Mouse (Mus musculus): ENCODE results near the gene Fam71f2.

Fam71f2 gene

DNA sequence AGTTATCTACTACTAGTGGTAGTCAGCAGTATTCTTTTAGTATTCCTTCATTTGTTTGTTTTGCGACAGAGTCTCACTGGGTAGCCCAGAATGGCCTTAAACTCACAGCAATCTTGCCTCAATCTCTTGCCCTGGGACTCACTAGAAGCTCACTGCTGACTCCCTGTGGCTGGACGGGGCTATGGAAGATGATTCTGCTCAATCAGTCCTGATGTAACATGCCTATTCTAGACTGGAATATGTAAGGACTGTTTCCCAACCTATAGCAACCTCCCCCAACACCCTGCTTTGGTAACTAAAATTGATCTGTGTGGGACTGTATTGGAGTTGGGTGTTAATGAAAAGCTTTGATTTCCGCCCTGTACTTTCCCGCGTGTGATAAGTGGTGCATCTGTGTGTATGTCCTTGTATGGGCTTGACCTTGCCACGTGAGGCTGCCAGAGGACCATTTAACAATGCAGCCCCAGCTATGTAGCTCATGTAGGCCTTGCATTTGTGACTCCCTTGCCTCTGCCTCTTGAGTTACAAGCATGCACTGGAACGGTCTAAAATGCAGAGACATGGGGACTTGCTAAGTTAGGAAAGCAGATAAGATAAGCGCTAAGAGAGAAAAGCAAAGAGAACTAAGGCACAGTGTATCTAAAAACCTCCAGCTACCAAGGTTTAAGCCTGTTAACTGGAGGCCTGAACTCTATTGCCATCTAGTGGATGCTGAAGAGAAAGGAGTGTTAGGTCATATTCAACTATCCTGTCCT lies 703 bp upstream of the Fam71f2 start:
- in situ Hi-C loops (cut with MboI), result loop anchor here (5.0 kb wide), 1 partner anchor 36 kb away; no protein-coding TSS in a partner anchor

DNA sequence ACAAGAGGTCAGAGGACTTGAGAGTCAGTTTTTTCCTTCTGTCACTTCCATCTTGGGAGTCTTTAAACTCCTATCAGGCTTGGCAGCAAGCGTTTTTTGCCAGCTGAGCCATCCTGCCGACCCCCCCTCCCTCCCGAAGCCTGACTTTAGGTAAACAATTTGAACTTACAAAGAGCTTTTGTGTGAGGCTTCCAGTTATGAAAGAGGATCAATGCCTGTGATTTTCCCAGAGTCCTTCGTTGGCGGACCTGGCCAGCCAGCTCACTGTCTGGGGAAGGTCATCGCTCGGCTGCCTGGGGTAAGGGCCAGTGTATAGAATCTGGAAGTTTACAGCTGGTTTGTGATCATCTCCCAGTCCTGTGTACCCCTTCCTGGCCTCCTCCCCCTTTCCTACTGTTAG lies 1.3 kb downstream of the Fam71f2 start:
- in situ Hi-C loops (cut with MboI), result no loop called here

DNA sequence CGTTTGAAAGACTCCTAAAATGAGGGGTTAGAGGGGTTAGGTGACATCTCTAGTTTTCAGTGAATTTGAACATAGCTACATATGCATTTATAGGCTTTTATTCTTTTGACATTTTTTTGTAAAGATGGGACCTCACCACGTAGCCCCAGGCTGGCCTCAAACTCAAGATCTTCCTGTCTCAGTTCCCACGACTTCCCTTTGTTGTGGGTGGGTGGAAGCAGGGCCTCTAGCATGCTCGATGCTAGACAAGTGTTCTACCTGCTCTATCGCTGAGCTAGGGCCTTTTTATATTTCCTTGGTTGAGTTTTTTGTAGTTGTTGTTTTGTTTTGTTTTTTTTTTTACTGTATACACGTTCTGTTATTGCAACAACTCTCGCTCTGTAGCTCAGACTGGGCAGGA lies 7.5 kb downstream of the Fam71f2 start:
- in situ Hi-C loops (cut with MboI), result no loop called here

DNA sequence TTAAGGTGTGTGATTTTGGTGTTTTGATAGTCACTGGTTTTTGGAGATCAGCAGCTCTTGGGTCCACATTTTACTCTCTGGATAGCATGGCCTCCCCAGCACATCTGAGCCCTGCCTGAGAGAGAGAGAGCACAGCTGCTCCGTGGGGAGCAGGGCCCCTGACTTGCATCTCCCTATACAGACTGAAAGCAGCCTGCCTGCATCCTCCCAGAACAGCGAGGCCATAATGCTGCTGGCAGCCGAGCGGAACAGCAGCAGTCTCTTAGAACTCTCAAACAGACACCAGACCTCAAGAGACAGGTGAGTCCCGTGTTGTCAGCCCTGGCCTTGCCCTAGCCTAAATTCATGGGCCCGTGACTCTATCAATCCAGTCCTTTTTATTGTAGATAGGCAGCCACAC lies 8.1 kb downstream of the Fam71f2 start:
- in situ Hi-C loops (cut with MboI), result no loop called here

DNA sequence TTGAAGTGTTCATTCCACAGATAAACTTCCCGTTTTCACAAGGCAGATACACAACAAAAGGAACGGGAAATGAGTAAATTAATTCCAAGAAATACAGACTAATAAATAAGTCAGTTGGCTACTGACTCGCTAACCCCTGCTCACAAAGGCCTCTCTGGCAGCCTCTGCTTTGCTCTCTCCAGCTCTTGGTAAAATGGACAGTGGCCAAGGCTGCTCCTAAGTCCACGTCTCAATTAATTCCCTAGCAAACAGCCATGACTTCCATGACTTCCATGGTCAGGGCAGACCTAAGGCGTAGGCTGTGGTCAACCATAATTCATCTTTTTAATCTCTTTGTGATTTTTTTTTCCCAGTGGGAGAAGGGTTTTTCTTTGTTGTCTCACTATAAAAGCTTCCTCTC lies 8.6 kb downstream of the Fam71f2 start:
- in situ Hi-C loops (cut with MboI), result no loop called here

DNA sequence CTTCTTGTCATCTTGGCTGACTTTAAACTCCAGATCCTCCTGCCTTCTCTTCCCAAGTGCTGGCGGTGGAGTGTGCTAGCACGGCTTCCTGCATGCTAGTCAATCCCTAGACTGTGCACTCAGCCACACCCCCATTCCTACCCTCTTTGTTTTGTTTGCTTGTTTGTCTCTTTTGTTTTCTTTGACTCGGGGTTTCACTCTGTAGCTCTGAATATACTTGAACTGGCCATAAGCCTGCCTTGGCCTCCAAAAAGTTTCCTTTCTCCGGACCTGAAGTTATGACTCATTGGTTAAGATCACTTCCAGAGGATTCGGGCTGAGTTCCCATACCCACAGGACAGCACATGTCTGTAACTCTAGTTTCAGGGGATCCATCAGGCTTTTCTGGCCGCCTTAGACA lies 9.3 kb downstream of the Fam71f2 start:
- in situ Hi-C loops (cut with MboI), result no loop called here

DNA sequence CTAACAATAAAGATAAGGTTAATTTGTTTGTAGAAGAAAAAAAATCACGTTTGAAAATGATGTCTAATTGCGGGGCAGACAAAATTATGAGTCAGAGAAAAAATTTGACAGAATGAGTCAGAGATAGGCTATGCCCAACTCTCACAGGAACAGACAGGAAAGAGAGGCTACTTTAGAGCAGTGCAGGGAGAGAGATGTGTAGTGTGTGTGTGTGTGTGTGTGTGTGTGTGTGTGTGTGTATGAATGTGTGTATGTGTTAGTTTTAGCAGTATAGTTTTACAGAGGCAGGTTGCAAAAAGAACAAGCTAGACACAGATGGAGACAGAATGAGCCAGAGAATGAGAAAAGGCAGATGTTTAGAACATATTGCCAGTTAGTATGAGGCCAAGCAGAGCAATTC lies 19.7 kb downstream of the Fam71f2 start:
- in situ Hi-C loops (cut with MboI), result no loop called here

DNA sequence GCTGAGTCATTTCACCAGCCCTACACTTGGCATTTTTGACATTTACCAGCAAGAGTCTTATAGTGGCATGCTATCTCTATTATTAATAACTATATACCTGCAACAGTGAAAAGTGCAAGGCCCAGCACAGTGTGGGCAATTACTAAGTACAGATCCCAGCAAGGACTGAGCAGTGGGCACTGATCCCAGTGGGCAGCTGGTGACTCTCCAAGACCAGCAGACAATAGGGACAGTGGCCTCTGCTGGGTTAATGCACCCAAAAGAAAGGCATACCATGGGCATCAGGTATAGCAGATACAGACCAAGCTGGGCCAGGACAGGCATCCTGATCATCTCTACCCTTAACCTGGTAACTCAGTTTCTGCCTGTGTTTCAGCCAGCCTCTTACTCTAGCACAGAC lies 23.9 kb downstream of the Fam71f2 start:
- in situ Hi-C loops (cut with MboI), result no loop called here

DNA sequence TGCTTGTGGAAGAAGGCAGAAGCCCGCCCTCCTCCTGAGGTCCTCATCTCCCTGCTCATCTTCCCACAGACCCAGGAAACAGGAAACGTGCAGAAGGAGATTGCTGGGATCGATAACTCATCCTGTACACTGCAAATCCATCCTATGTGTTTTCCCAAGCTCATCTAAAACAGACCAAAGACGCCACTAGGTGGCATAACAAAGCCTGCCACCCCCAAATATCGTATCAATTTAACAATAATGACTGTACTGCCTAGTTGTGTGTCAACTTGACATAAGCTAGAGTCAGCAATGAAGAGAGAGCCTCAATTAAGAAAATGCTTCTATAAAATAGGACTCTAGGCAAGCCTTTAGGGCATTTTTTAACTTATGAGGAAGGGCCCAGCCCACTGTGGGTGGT lies 24.3 kb downstream of the Fam71f2 start:
- in situ Hi-C loops (cut with MboI), result no loop called here

DNA sequence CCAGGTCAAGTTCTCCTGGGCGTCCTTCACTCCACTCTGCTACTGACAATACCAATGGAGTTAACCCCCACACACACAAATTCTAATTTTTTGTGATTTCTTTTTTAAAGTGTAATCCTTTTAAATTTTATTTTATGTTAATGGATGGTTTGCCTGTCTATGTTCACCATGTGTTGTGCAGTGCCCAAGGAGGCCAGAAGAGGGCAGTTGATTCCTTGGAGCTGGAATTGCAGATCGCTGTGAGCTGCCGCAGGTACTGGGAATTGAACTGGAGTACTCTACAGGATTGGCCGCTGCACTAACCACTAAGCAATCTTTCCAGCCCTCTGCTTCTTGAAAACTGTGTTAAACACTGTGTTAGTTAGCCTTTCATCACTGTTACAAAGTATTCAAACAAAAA lies 26.1 kb downstream of the Fam71f2 start:
- in situ Hi-C loops (cut with MboI), result no loop called here

DNA sequence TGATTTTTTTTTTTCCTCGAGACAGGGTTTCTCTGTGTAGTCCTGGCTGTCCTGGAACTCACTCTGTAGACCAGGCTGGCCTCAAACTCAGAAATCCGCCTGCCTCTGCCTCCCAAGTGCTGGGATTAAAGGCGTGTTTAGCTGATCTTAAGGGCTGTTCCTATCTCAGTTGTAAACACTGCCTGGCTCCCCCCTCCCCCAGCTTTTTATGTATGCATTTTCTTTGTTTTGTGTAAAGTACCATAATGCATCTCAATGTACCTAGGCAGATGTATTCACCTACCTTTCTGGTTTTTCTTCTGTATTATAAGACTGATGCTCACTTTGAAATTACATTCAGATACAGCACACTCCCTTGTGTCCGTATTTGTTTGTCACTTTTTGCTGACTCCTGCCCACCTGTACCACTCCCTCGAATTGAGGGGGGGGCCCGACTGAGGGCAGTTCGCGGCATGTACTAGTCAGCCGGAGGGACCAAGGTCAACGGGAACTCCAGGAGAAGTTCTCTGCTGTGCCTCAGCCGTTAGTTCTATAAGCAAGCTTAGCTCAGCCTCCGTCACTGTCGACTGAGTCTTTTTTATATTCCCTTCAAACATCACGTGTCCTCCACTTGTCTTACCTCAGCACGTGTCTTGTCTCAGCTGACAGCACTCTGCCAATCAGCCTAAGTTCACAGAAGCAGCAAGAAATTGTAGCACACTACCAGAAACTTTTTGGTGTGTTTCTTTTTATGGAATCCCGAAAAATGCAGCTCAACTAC lies 29.6 kb downstream of the Fam71f2 start:
- in situ Hi-C loops (cut with MboI), result no loop called here

DNA sequence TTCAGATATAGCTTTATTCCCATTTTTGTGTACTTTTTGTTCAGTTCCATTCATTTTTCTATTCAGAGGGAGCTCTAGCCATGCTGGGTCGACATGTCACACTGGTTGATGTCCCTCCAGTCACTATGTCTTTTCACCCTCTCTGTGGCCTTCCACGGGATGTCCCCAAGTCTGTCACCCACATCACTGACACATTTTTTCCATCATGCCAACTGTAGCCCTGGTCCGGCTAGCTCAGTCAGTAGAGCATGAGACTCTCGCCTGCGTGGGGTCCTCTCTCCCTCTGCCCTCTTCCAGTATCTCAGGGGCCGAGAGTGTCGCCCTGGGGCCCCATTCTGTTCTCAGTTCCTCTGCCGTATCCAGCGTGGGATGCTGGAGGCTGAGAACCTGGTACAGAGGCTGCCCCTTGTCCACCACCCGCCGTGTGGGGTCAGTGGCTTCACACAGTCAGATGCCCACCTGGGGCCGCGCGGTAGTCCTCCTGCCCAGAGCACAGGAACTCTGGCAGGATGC lies 34.4 kb downstream of the Fam71f2 start:
- in situ Hi-C loops (cut with MboI), result no loop called here

DNA sequence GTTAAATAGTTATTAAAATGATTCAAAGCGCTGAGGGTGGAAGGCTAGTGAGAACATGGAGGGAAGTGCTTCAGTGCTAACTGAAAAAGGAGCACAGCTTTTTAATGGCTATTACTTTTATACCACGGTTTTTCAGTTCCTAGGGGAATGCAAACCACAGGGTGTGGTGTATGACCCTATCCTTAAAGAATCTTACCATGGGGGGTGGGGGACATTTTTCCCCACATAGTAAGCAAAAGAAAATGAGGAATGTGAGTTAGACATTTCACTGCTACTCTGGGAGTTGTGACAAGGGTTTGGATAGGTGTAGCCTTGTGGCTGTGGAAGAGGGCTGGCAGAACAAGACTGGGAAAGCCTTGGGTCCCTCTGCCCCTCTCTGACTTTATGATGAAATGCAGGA lies 37.9 kb downstream of the Fam71f2 start:
- in situ Hi-C loops (cut with MboI), result no loop called here

DNA sequence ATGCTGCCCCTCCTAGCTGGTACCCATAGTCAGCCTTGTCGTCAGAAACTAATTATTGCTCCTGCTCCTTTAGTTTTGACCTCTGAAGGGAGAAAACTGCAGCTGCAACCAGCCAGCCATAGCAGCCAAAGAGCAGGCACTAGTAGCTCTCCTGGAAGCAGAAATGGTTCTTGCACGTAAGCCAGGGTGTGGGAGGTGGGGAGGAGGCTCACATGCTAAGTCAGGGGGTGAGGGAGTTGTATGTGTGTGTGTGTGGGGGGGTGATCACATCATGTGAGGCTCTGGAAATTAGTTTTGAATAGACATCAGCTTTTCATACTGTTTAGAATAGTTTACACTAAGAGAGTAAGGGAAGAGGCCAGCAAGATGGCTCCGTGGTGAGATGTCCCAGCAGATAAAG lies 38.5 kb downstream of the Fam71f2 start:
- in situ Hi-C loops (cut with MboI), result no loop called here

DNA sequence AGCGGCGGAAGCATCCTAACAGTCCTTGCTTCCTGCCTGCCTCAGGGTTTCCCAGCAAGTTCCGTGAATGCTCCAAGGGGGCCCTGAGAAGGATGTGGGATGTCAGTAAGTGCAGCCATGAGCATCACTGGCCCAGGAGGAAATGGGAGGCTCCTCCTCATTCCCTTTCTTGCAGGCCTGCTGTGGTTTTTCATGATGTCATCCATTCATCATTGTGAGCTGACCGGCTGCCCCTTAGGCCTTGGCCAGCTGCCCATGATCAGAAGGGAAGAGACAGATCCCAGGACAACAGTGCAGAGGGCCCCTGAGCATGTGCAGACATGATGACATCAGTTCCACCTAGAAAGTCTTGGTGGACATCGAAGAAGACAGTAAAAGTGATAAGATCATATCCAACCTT lies 39.5 kb downstream of the Fam71f2 start, which contains the start of gene Fam71f1:
Gene Fam71f1 (plus strand): TSS at position 262 of the 400 bp plus-strand sequence.
- in situ Hi-C loops (cut with MboI), result no loop called here

DNA sequence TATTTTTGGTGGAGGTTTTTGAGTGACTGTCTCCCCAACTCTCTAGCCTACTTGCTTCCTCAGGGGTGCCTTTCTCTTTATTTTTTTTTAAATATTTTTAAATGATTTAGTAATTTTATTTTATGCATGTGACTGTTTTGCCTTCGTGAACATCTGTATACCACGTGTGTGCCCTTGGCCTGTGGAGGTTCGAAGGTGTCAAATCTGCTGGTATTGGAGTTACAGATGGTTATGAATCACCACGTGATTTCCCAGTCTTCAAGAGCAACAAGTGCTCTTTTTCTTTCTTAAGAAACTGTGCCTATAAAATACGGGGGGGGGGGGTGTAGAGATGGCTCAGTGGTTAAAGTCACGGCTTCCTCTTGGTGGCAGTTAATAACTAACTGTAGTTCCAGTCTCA lies 42.2 kb downstream of the Fam71f2 start:
- in situ Hi-C loops (cut with MboI), result no loop called here

DNA sequence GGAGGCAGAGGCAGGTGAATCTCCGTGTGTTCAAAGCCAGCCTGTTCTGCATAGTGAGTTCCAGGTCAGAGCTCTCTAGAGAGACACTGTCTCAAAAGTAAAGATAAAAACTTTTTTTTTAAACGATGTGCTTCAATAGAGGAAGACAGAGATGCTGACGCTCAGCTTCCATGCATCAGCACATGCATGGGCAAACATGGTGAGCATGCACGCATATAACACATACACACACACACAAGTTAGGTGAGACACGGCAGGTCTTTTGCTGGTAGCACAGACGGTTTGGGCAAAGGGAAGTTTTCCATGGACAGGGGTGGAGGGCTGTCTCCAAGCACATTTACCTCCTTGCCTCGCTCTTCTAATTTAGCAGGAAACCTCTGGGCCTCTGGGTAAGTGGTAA lies 42.8 kb downstream of the Fam71f2 start:
- in situ Hi-C loops (cut with MboI), result no loop called here

DNA sequence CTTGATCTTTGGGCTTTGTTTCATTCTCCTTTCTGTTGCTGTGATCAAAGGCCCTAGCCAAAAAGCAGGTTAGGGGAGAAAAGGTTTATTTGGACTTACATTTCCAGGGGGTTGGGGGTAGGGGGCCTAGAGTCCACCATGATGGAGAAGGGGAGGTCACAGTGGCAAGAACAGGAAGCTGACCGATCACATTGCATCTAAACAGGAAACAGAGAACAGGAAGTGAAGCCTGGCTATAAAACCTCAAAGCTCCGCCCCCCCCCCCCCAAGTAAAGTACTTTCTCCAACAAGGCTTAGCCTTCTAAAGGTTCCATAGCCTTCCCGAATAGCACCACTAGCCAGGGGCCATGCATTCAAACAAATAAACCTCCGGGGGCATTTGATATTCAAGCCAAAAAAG lies 43.3 kb downstream of the Fam71f2 start:
- in situ Hi-C loops (cut with MboI), result no loop called here

DNA sequence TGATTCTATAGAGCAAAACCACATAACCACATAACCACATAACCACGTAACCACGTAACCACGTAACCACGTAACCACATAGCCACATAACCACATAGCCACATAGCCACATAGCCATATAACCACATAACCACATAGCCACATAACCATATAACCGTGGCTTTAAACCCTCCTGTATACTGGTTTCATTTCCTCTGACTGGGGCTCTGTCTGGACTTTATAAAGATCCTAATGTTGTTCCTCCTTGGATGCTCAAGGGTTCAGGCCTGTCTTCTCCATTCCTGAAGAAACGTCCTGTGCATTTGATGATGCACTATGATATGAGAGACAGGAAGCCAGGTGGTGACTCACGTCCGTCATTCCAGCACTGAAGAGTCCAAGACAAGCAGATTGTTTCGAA lies 47.6 kb downstream of the Fam71f2 start:
- in situ Hi-C loops (cut with MboI), result no loop called here

DNA sequence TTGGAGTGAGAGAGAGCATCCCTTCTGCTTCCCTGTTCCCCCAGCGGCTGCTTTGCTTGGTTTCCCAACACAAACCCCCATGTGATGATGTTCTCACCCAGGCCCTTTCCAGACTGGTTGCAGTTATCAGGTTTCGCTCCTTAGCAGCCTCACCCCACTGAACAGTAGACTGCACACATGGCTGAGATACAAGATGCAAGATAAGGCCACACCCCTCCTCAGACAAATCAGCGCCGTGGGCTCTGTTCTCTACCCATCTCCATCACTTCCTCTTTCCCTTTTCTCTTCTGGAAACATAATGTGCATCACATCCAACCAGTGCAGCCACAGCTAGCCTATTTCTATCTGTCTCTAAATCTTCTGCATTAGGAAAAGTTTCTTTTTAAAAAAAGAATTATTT lies 50.1 kb downstream of the Fam71f2 start:
- in situ Hi-C loops (cut with MboI), result no loop called here

All from mature B cell (primary cell).